Mouse (Mus musculus) forebrain, embryonic 15.5 days (tissue): ENCODE results near the gene Lmod1. TPM values are rescaled to one million over a fixed set of nuclear protein-coding genes. Genes with fewer than 3 reads are reported as not detected.
"Not testable (repeated sequence)": the region's sequence is repeated elsewhere in the genome, so short reads cannot be mapped to it uniquely, and the experiment has no call there.

Source experiments
- ATAC-seq: fragments of 200-750 bp; cut with Nextera tagmentation; replicated peaks from 2 replicates; pipeline ENCODE4 v1.8.0; 2017; ENCODE audit warnings: mild to moderate bottlenecking, moderate TSS enrichment, moderate library complexity
- H3K27ac ChIP-seq: fragments of 300-500 bp; sonication (generic); replicated peaks from 2 replicates; pipeline ENCODE4 v1.5.1; 2015; ENCODE audit warnings: mild to moderate bottlenecking, inconsistent platforms
- H3K27me3 ChIP-seq: fragments of 300-500 bp; sonication (generic); 2 replicates; pipeline ENCODE4 v1.6.1; 2015; ENCODE audit warnings: inconsistent platforms
- H3K36me3 ChIP-seq: fragments of 300-500 bp; sonication (generic); 2 replicates; pipeline ENCODE4 v1.6.1; 2015; ENCODE audit warnings: mild to moderate bottlenecking, inconsistent platforms
- H3K4me1 ChIP-seq: fragments of 300-500 bp; sonication (generic); 2 replicates; pipeline ENCODE4 v1.6.1; 2015; ENCODE audit warnings: inconsistent platforms
- H3K4me2 ChIP-seq: fragments of 300-500 bp; sonication (generic); replicated peaks from 2 replicates; pipeline ENCODE4 v1.6.1; 2015; ENCODE audit warnings: mild to moderate bottlenecking, inconsistent platforms
- H3K4me3 ChIP-seq: fragments of 300-500 bp; sonication (generic); 2 replicates; pipeline ENCODE4 v1.5.1; 2015; ENCODE audit warnings: mild to moderate bottlenecking, inconsistent platforms
- H3K9ac ChIP-seq: fragments of 300-500 bp; sonication (generic); replicated peaks from 2 replicates; pipeline ENCODE4 v1.6.1; 2015; ENCODE audit warnings: mild to moderate bottlenecking, inconsistent platforms
- H3K9me3 ChIP-seq: fragments of 300-500 bp; sonication (generic); 2 replicates; pipeline ENCODE4 v1.6.1; 2016; ENCODE audit warnings: inconsistent platforms
- WGBS: fragments of 180-500 bp; shearing (Covaris S2); methylation state at CpG from one replicate; pipeline ENCODE4 v1.1.7; 2015; ENCODE audit warnings: mixed read lengths; 5-methylcytosine and 5-hydroxymethylcytosine counted together
- polyA plus RNA-seq: library from polyadenylated mRNA; unstranded; fragments of >200 nt; fragmentation: Nextera tagmentation; extraction: Ambion mirVana; gene quantifications from 2 replicates; pipeline ENCODE4 v1.2.1, GENCODE M21; 2015

The Lmod1 gene
- polyA plus RNA-seq, 1 experiment from 2014 or later = 0.27 TPM

GRCm38 (mm10) chr1:135380071-135380991 lies 55.7 kb downstream of the Lmod1 start:
- Histone ChIP-seq H3K4me1 (peaks cover 9% of the 10 kb centered on the region), H3K36me3 (peaks cover 32% of the 10 kb centered on the region), H3K9ac (no peak overlapping the region), H3K4me2 (no peak overlapping the region), H3K4me3 (no peak overlapping the region), H3K9me3 (no peaks in the 10 kb centered on the region), H3K27ac (peak overlapping the region; percentile 27), H3K27me3 (no peaks in the 10 kb centered on the region)
- peak; percentile 25; the same call in 1 of the 2 replicates for ATAC-seq
- WGBS = 62% methylated on average over 15 of the region's 15 CpGs

- not testable (repeated sequence) for H3K4me1 ChIP-seq, H3K4me2 ChIP-seq, ATAC-seq, H3K9ac ChIP-seq, H3K27me3 ChIP-seq, H3K4me3 ChIP-seq, H3K9me3 ChIP-seq
- 0 out of 2 replicates have a peak overlapping the region, but pooled peaks have one; percentile 27 for H3K27ac ChIP-seq
- 66% methylated on average over 6 of the region's 6 CpGs for WGBS
- peaks cover 45% of the 10 kb centered on the region for H3K36me3 ChIP-seq
Observed at GRCm38 (mm10) chr1:135381560-135381959, 57.0 kb downstream of the Lmod1 start.

GRCm38 (mm10) chr1:135384171-135384570 lies 59.6 kb downstream of the Lmod1 start:
- WGBS = 92% methylated on average over 5 of the region's 5 CpGs
- H3K36me3 ChIP-seq = peaks cover 69% of the 10 kb centered on the region
- ATAC-seq = no peak
- no peak overlapping the region for H3K4me2 ChIP-seq
- no peak overlapping the region for H3K9ac ChIP-seq
- no peak overlapping the region for H3K4me3 ChIP-seq
- no peaks in the 10 kb centered on the region for H3K27me3 ChIP-seq
- H3K27ac ChIP-seq = no peak overlapping the region
- H3K9me3 ChIP-seq = no peaks in the 10 kb centered on the region
- H3K4me1 ChIP-seq = peaks cover 7% of the 10 kb centered on the region

- 86% methylated on average over 9 of the region's 9 CpGs for WGBS
- no peak for ATAC-seq
- H3K4me1 ChIP-seq = peaks cover 7% of the 10 kb centered on the region
Observed at GRCm38 (mm10) chr1:135385161-135385560, 60.6 kb downstream of the Lmod1 start.

GRCm38 (mm10) chr1:135399466-135399865 lies 74.9 kb downstream of the Lmod1 start:
- Histone ChIP-seq H3K27me3 (no peaks in the 10 kb centered on the region), H3K36me3 (peaks cover 82% of the 10 kb centered on the region), H3K9me3 (no peaks in the 10 kb centered on the region), H3K27ac (no peak overlapping the region), H3K4me2 (no peak overlapping the region), H3K9ac (no peak overlapping the region), H3K4me1 (no peaks in the 10 kb centered on the region), H3K4me3 (no peak overlapping the region)
- no peak for ATAC-seq
- 97% methylated on average over 5 of the region's 5 CpGs for WGBS

More at GRCm38 (mm10) chr1:135385161-135385560, 60.6 kb downstream of the Lmod1 start:
- H3K27ac ChIP-seq = no peak overlapping the region
- H3K4me3 ChIP-seq = no peak overlapping the region
- H3K9ac ChIP-seq = no peak overlapping the region
- no peaks in the 10 kb centered on the region for H3K9me3 ChIP-seq
- H3K4me2 ChIP-seq = no peak overlapping the region
- H3K27me3 ChIP-seq = no peaks in the 10 kb centered on the region
- H3K36me3 ChIP-seq = peaks cover 77% of the 10 kb centered on the region

GRCm38 (mm10) chr1:135401452-135402110 lies 77.0 kb downstream of the Lmod1 start:
- H3K36me3 ChIP-seq = peaks cover 86% of the 10 kb centered on the region
- no peak for ATAC-seq
- no peaks in the 10 kb centered on the region for H3K27me3 ChIP-seq
- no peaks in the 10 kb centered on the region for H3K9me3 ChIP-seq
- WGBS = 95% methylated on average over 3 of the region's 3 CpGs
- H3K27ac ChIP-seq = no peak overlapping the region
- no peak overlapping the region for H3K9ac ChIP-seq
- H3K4me2 ChIP-seq = no peak overlapping the region
- H3K4me3 ChIP-seq = no peak overlapping the region
- H3K4me1 ChIP-seq = no peaks in the 10 kb centered on the region

- H3K4me3 ChIP-seq = no peak overlapping the region
- H3K9me3 ChIP-seq = no peaks in the 10 kb centered on the region
- ATAC-seq = no peak
- no peak overlapping the region for H3K27ac ChIP-seq
- H3K27me3 ChIP-seq = no peaks in the 10 kb centered on the region
- peaks cover 91% of the 10 kb centered on the region for H3K36me3 ChIP-seq
- H3K4me1 ChIP-seq = no peaks in the 10 kb centered on the region
- no peak overlapping the region for H3K4me2 ChIP-seq
- no peak overlapping the region for H3K9ac ChIP-seq
- WGBS = 70% methylated on average over 7 of the region's 7 CpGs
Observed at GRCm38 (mm10) chr1:135405356-135405755, 80.7 kb downstream of the Lmod1 start.

GRCm38 (mm10) chr1:135408973-135409372 lies 84.4 kb downstream of the Lmod1 start:
- no peak for ATAC-seq
- Histone ChIP-seq H3K4me1 (no peaks in the 10 kb centered on the region), H3K4me2 (no peak overlapping the region), H3K36me3 (peaks cover 89% of the 10 kb centered on the region), H3K4me3 (no peak overlapping the region), H3K9ac (no peak overlapping the region), H3K27me3 (no peaks in the 10 kb centered on the region), H3K27ac (no peak overlapping the region), H3K9me3 (no peaks in the 10 kb centered on the region)
- WGBS = 97% methylated on average over 4 of the region's 4 CpGs

- no peaks in the 10 kb centered on the region for H3K4me1 ChIP-seq
- no peak overlapping the region for H3K4me3 ChIP-seq
- ATAC-seq = no peak
- peaks cover 89% of the 10 kb centered on the region for H3K36me3 ChIP-seq
- H3K27ac ChIP-seq = no peak overlapping the region
- no peak overlapping the region for H3K9ac ChIP-seq
- WGBS = 71% methylated on average over 2 of the region's 2 CpGs
- H3K27me3 ChIP-seq = no peaks in the 10 kb centered on the region
- no peak overlapping the region for H3K4me2 ChIP-seq
- H3K9me3 ChIP-seq = no peaks in the 10 kb centered on the region
Observed at GRCm38 (mm10) chr1:135410967-135411366, 86.4 kb downstream of the Lmod1 start.

- Histone ChIP-seq H3K9me3 (no peaks in the 10 kb centered on the region), H3K27ac (no peak overlapping the region), H3K4me1 (no peaks in the 10 kb centered on the region), H3K27me3 (no peaks in the 10 kb centered on the region), H3K36me3 (peaks cover 90% of the 10 kb centered on the region), H3K9ac (no peak overlapping the region), H3K4me3 (no peak overlapping the region), H3K4me2 (no peak overlapping the region)
- no peak for ATAC-seq
- 90% methylated on average over 4 of the region's 4 CpGs for WGBS
Observed at GRCm38 (mm10) chr1:135412130-135412529, 87.5 kb downstream of the Lmod1 start.

- no peaks in the 10 kb centered on the region for H3K4me1 ChIP-seq
- H3K27me3 ChIP-seq = no peaks in the 10 kb centered on the region
- H3K9ac ChIP-seq = no peak overlapping the region
- peaks cover 90% of the 10 kb centered on the region for H3K36me3 ChIP-seq
- H3K9me3 ChIP-seq = no peaks in the 10 kb centered on the region
- H3K27ac ChIP-seq = no peak overlapping the region
- no peak overlapping the region for H3K4me2 ChIP-seq
- ATAC-seq = no peak
- H3K4me3 ChIP-seq = no peak overlapping the region
Observed at GRCm38 (mm10) chr1:135413996-135414395, 89.4 kb downstream of the Lmod1 start.
